Mouse (Mus musculus) bone marrow, adult 2 months (tissue): ENCODE measurements around the gene Edem1.

ENCODE experiments used
- CTCF ChIP-seq: fragments of 200-500 bp; IDR thresholded peaks from 2 replicates; pipeline ENCODE4 v1.5.1; 2011; ENCODE audit warnings: low read length, control low read depth; ENCODE audit not compliant: control insufficient read depth, insufficient read depth
- POLR2A ChIP-seq: fragments of 200-500 bp; IDR thresholded peaks from 2 replicates; pipeline ENCODE4 v1.6.1; 2011; ENCODE audit warnings: low read depth, mild to moderate bottlenecking, control low read depth, low read length, borderline replicate concordance; ENCODE audit not compliant: control insufficient read depth

- TF ChIP-seq POLR2A (no peak), CTCF (no peak)
These were observed 9.5 kb downstream of the Edem1 start for GRCm38 (mm10) chr6:108837958-108838357.
